Mouse (Mus musculus): Measurements from ENCODE around the gene Slain2. TPM values are rescaled to one million over a fixed set of nuclear protein-coding genes. Genes with fewer than 3 reads are reported as not detected.
"Not testable (repeated sequence)": the region's sequence is repeated elsewhere in the genome, so short reads cannot be mapped to it uniquely, and the experiment has no call there.

The Slain2 gene
- total RNA-seq, 2 experiments from 2014 or later: 23.2 TPM

GRCm38 (mm10) chr5:73008230-73008629, 94.1 kb downstream of the Slain2 start:
- DNase-seq (ENCODE audit: low spot score in 2 of 2): not testable (repeated sequence)

DNA sequence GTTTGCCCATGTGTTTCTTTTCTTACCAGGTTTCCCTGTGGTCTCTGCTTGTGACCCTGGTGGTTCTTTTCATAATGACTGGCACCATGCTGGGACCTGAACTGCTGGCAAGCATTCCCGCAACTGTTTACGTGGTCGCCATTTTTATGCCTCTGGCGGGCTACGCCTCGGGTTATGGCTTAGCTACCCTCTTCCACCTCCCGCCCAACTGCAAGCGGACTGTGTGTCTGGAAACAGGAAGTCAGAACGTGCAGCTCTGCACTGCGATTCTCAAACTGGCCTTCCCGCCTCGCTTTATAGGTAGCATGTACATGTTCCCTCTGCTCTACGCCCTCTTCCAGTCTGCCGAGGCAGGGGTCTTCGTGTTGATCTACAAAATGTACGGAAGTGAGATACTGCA, 97.7 kb downstream of the Slain2 start:
- not testable (repeated sequence) for DNase-seq (ENCODE audit: low spot score in 2 of 2)

- DNase-seq (ENCODE audit: low spot score in 2 of 2): not testable (repeated sequence)
Measured at GRCm38 (mm10) chr5:73012884-73013610, 98.9 kb downstream of the Slain2 start.

DNA sequence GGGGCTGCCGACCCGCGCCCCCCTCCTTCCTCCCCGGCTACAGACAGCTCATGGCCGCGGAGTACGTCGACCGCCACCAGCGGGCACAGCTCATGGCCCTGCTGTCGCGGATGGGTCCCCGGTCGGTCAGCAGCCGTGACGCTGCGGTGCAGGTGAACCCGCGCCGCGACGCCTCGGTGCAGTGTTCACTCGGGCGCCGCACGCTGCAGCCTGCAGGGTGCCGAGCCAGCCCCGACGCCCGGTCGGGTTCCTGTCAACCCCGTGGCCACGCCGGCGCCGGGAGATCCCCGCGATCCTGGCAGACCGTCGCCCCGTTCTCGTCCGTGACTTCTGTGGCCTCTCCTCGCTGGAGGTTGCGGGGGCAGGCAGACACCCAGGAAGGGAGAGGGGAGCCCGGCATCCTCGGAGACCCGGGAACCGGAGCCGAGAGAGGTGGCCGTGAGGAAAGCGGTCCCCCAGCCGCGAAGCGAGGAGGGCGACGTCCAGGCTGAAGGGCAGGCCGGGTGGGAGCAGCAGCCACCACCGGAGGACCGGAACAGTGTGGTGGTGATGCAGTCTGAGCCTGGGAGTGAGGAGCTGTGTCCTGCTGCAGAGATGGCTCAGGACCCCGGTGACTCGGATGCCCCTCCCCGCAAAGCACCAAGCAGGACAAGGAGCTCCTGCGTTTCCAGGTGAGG, 99.6 kb downstream of the Slain2 start:
- DNase-seq (ENCODE audit: low spot score in 2 of 2): not testable (repeated sequence)

DNA sequence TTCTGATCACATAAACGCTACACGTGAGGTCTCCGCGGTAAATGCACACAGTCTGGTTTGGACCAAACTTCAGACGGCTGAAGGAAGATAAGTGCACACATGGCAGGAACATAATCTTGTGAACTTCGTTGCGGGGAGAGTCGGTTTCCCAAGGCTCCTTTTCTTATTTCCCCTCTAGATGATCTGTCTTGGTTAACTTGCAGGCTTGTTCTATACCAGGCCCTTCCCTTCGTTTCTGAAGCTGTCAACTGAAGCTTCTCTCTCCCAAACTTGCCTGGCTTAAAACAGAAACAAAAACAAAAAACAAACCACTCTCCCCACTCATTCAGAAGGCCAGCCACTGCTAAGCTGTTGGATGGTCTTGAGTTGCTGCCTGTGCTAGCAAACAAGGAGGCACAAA, 100.6 kb downstream of the Slain2 start:
- no peak for DNase-seq (ENCODE audit: low spot score in 2 of 2)

DNA sequence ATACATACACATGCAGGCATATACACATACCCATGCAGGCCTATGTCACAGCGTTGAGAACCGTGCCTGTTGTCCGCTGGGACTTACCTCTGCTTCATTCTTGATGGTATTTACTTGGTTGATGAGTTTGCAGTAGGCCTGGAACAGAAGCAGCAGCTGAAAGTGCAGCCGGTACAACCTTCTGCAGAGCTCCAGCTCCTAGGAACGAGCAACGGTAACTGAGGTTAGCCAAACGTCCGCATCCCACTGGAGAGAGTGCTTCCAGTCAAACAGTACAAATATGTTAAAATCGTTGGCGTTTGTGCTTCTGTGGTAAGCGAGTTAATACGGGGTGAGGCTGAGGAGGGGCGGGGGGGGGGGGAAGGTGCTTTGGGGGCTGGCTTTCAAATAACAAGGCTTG, 109.7 kb downstream of the Slain2 start:
- DNase-seq (ENCODE audit: low spot score in 2 of 2): no peak

Other genes starting within 250 kb of the Slain2 start
- not detected for gene Txk, start 161.5 kb upstream of the Slain2 start, total RNA-seq (2021)
- 1 to 10 TPM; 1.2 to 1.7 TPM for gene Tec, start 45.8 kb upstream of the Slain2 start, total RNA-seq (2021)
- gene Gm10135, start 60.4 kb downstream of the Slain2 start, total RNA-seq (2021): not detected
- under 1 TPM; 0.72 to 0.89 TPM for gene Slc10a4, start 92.6 kb downstream of the Slain2 start, total RNA-seq (2021)

Measured in layer of hippocampus, adult 18-20 months (tissue).